Mouse (Mus musculus) brain, embryonic 14.5 days (tissue): ENCODE measurements around the gene Lrpprc.

Experiments
- CTCF ChIP-seq: fragments of 200-500 bp; IDR thresholded peaks from 2 replicates; pipeline ENCODE4 v1.5.1; 2012; ENCODE audit warnings: inconsistent platforms, mild to moderate bottlenecking, moderate library complexity, borderline replicate concordance; ENCODE audit not compliant: insufficient read depth, insufficient read length; ENCODE audit errors: extremely low read depth
- POLR2A ChIP-seq: fragments of 200-500 bp; IDR thresholded peaks from 2 replicates; pipeline ENCODE4 v1.6.1; 2012; ENCODE audit warnings: mild to moderate bottlenecking, inconsistent platforms, borderline replicate concordance; ENCODE audit not compliant: poor library complexity, insufficient read depth, insufficient read length, severe bottlenecking; ENCODE audit errors: extremely low read depth

DNA sequence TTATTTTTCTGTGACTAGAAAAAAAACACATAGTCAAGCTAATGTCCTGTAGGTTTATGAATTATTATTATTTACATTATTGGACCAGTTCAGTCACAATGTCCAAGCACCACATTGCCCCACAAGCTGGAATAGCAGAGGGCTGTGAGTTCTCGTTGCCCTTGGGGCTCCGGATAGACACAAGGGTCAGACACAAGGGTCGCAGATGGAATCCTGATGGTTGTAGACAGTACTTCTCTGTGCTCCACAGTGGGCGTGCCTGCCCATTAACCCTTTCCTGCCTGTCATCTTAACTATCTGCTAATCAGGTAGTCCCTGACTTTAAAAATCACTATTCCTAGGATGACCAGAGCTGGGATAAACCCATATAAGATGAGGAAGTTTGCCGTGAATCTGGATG lies 132.4 kb downstream of the Lrpprc start:
- TF ChIP-seq CTCF (no peak), POLR2A (no peak)
